Mouse (Mus musculus) embryonic fibroblast, embryonic 13.5 days (primary cell): Measurements from ENCODE around the gene Sp3. TPM values are rescaled to one million over a fixed set of nuclear protein-coding genes. Genes with fewer than 3 reads are reported as not detected.
A peak's percentile ranks its signal among the peaks of the same experiment; 100 is the strongest.

Experiments used
- H3K27ac ChIP-seq: 2 replicates; pipeline ENCODE4 v1.5.1; 2012; ENCODE audit warnings: low read length, control low read depth, inconsistent platforms; ENCODE audit not compliant: insufficient read depth
- H3K4me1 ChIP-seq: 2 replicates; pipeline ENCODE4 v1.6.1; 2011; ENCODE audit warnings: low read length; ENCODE audit not compliant: control insufficient read depth, insufficient read depth
- H3K4me3 ChIP-seq: 2 replicates; pipeline ENCODE4 v1.5.1; 2011; ENCODE audit warnings: mild to moderate bottlenecking, control low read depth, low read length; ENCODE audit not compliant: insufficient read depth
- CTCF ChIP-seq: IDR thresholded peaks from 2 replicates; pipeline ENCODE4 v1.5.1; 2011; ENCODE audit warnings: mild to moderate bottlenecking, control low read depth, low read length, moderate library complexity, borderline replicate concordance; ENCODE audit not compliant: insufficient read depth
- POLR2A ChIP-seq: IDR thresholded peaks from 2 replicates; pipeline ENCODE4 v1.6.1; 2011; ENCODE audit warnings: low read depth, mild to moderate bottlenecking, control low read depth, low read length, moderate library complexity
- polyA plus RNA-seq: library from polyadenylated mRNA; stranded (reverse); fragments of >200 nt; gene quantifications from 2 replicates; pipeline ENCODE4 v1.2.4, GENCODE M21; 2011; ENCODE audit warnings: low read depth; ENCODE audit not compliant: missing spikeins, insufficient read length

Gene Sp3
- polyA plus RNA-seq, 1 experiment, result 92.7 TPM

DNA sequence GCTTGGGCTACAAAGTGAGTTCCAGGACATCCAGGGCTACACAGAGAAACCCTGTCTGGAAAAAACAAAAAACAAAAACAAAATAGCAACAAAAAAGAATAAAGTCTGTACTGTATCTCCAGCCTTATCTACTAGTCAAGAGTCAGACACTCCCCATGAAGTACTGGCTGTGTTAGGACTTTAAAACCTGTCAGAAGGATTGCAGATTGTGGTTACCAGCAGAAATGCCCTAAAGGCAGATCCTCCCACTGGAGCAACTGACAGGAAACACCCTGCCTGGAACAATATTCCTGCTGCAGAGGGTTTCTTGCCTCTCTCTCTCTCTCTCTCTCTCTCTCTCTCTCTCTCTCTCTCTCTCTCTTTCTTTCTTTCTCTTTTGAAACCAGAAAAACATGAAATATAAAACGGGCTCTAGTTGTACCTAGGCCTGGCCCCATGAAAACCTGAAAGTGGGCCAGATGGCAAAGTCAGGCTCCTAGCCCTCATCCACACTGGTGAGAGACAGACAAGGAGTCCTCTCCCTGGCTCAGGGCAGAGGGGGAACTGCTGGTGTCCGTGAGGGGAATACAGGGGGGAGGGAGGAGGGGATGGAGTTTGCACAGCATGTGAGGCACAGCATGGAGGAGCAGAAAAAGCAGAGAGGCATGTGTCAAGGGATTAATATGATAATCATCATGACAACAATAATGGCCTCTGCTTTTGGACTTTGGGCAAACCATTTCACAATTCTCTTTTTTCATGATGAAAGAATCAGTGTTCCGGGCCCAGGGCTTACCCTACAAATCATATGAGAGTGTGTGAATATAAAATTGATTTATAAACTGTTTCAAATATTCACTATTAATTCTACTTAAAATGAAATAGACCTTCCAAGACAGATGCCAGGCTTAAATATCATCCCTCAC, 25.6 kb upstream of the Sp3 start:
- Histone ChIP-seq H3K27ac (peak overlapping the region; percentile 98), H3K4me3 (no peak overlapping the region), H3K4me1 (peaks cover 11% of the 10 kb centered on the region)
- TF ChIP-seq POLR2A (no peak), CTCF (no peak)

DNA sequence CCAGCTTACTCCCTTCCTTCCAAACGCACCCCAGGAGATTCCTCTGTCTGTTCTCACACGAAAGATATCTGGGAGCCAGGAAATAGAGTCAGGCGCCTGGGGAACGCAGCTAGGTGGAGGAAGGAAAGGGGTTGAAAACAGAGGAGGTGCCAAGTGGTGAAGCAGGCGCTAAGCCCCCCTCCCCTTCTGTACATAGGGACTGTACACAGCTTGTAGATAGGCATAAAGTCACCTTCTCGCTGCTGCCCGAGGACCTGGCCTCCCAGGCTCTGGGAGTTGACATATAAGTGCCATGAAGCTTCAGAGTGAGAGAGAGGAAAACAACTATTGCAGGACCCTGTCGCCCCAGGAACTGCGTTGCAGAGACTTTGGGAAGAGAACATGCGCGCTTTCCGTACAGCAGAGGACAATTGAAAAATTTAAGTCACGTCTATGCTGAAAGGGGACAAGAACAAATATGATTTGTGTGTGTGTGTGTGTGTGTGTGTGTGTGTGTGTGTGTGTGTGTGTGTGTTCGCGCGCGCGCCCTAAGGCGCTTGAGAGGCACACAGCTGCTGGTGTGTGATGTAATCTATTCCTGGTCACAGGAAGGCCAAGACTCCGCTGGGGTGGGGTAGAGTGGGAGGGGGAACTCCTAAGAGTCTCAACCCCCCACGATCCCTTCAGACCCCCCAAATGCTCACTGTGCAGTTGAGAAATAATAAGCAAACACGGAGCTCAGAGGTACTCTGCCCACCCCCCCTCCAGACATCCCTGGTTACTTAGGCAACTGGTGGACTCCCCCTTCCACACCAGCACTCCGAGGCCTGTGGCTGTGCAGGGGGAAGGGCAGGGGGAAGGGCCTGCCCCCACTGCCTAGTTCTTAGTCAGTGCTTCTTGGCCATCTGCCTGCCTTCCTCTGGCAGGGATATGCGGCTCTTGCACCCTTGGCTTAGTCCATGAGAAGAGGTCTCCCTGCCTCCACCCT, 23.8 kb upstream of the Sp3 start:
- Histone ChIP-seq H3K4me3 (no peak overlapping the region), H3K27ac (peak overlapping the region; percentile 98), H3K4me1 (peaks cover 11% of the 10 kb centered on the region)
- TF ChIP-seq CTCF (no peak), POLR2A (peak; percentile 46)

DNA sequence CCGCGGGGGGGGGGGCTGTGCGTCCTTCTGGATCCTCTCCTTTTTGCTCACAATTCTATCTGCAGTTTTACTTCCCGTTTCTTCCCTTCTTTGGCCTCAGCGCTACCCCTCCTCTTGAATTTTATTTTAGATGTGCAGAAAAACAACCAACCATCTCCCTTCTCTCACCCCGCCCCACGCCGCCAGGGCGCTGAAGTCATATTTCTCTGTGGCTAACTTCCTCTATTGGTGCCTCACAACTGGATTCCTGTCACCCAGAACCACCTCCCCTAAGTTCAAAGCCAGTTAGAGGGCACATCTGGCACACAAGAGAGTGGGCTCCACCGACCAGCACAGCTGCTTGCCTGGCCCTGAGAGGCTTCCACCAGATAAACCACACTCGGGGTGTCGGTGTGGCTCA, 22.8 kb upstream of the Sp3 start:
- TF ChIP-seq POLR2A, result peak; percentile 25; the same call in 1 of the 2 replicates
- no peak for TF ChIP-seq CTCF
- peaks cover 11% of the 10 kb centered on the region for H3K4me1 ChIP-seq
- H3K27ac ChIP-seq, result peak overlapping the region; percentile 98
- H3K4me3 ChIP-seq, result no peak overlapping the region

DNA sequence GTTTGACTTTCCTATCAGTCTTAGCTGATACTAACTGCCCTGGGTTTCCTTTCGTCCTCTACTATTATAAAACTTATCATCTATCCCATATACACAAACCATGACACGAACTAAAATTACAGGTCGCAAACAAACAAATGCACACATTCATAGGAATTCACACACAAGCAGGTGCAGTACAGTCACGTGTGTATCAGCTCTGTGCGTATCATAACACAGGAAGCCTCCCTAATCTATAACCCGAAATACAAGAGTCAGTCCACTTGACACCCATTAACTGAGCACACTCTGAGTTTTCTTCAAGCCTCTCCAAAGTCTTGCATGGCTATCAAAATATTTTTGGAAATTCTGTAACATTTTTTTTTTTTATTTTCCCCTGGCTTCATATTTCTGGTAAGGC, 22.2 kb upstream of the Sp3 start:
- no peak overlapping the region for H3K27ac ChIP-seq
- H3K4me3 ChIP-seq, result no peak overlapping the region
- TF ChIP-seq CTCF, result no peak
- TF ChIP-seq POLR2A, result no peak
- peaks cover 11% of the 10 kb centered on the region for H3K4me1 ChIP-seq

DNA sequence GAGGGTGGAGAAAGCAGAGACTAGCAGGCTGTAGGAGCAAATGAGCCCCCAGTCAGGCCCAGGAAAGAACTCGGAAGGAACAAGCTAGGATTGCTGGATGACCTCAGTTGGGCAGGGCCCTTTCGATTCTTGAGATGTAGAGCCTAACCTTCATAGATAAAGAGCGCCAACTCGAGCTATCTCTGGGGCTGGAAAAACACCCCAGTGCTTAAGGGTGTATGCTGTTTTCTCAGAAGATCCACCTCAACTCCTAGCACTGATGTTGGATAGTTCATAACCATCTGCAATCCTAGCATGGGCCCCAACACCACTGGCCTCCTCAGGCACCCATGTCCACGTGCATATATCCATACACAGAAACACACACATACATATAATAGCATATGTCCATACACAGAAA, 21.7 kb upstream of the Sp3 start:
- TF ChIP-seq POLR2A (no peak), CTCF (no peak)
- Histone ChIP-seq H3K4me1 (peaks cover 12% of the 10 kb centered on the region), H3K4me3 (no peak overlapping the region), H3K27ac (no peak overlapping the region)

DNA sequence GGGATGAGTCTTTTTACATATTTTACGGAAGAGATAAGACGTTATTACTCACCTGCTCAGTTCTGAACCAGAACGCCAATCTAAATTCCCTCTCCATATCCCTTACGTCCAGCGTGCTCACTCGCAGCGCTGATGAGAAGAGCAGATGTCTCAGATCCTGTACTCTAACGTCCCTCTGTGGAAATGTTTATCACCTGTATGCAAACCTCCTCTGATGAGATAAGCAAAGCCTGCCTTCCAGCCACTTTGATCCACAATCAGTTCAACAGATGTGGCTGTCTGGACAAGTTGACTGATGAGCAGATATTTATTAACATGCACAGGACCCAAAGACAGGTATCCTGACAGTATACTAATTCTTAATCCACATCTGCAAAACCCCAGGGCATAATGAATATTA, 19.9 kb upstream of the Sp3 start:
- peaks cover 12% of the 10 kb centered on the region for H3K4me1 ChIP-seq
- H3K4me3 ChIP-seq, result no peak overlapping the region
- no peak overlapping the region for H3K27ac ChIP-seq
- TF ChIP-seq CTCF, result no peak
- no peak for TF ChIP-seq POLR2A

DNA sequence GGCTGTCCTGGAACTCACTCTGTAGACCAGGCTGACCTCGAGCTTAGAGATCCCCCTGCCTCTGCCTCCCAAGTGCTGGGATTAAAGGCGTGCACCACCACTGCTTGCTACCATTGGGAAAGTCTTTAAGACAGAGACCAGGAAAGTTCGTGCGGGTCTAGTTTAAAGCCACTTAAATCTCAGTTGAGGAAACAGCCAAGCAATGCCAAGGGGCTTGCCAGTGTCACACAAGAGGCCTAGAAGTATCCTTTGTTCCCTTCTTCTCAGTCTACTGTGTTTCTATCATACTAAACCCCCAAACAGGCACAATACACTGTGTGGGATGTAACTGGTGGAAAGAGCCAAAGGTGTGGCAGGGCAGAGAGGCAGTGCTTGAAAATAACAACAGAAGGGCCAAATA, 17.3 kb upstream of the Sp3 start:
- H3K4me3 ChIP-seq, result no peak overlapping the region
- peaks cover 6% of the 10 kb centered on the region for H3K4me1 ChIP-seq
- peak overlapping the region; percentile 97; the same call in 1 of the 2 replicates for H3K27ac ChIP-seq
- no peak for TF ChIP-seq POLR2A
- no peak for TF ChIP-seq CTCF

DNA sequence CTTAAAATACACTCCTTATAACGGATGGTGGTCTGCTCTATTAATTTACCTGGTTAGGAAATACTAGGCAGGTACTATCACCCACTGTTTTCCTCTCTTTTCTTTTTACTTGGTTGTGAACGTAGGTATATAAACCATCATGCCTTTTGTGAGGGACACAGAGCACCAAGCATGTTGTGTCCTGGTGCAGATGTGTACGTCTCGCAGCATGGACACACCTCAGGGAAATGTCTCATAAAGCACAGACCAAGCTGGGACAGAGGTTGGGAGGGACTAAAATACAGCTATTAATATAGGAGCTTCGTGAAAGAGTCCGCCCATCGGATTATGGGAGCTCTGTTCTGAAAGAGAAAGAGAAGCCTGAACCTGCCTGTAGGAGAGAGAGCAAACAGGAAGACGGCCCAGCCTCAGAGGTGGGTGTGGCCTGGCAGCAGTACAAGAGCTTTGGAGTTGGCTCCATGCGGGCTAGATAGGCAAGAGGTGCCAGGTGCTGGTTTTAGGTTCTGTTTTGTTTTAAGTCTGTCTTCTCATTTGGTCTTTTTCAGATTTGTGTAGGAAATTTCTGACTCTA, 16.6 kb upstream of the Sp3 start:
- no peak for TF ChIP-seq CTCF
- 0 out of 2 replicates have a peak, but pooled peaks have one; percentile 19 for TF ChIP-seq POLR2A
- H3K4me1 ChIP-seq, result peaks cover 4% of the 10 kb centered on the region
- no peak overlapping the region for H3K4me3 ChIP-seq
- H3K27ac ChIP-seq, result peak overlapping the region; percentile 97

DNA sequence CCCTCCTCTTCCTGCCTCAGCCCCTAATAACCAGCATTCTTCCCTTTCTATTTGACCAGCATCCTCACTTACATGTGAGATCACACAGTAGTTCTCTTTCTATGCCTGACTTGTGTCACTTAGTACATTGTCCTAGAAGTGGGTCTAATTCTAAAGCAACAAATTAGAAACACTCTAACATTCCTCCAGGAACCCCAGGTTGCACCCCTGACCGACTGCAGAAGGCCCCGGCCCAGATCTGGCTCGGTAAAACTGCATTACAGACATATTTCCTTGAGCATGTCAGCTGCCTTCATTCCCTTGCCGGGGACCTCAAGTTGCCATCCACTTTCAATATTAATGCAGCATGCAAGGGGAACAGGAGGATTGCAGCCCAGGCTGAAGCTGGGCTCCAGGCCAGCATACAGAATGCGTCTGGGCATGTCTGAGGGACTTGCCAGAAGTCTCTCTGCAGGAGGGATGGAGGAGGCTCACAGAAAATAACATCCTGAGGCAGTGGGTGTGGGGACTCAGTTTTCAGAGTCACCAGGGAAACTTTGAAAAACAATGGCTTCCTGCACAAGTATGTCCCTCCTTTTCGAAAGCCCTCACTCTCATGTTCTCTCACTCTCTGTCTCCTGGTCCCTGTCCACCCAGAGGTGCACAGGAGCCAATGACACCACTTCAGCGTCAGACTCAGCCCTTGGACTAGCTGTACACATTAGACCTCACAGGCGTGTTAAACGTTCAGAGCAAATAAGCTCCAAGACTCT, 15.3 kb upstream of the Sp3 start:
- Histone ChIP-seq H3K4me1 (peaks cover 4% of the 10 kb centered on the region), H3K4me3 (no peak overlapping the region), H3K27ac (peak overlapping the region; percentile 97)
- TF ChIP-seq POLR2A, result peak; percentile 48
- no peak for TF ChIP-seq CTCF
